Mouse (Mus musculus) megakaryocyte-erythroid progenitor cell, adult 5-6 weeks (primary cell): ENCODE data around the gene Zscan20. TPM values are rescaled to one million over a fixed set of nuclear protein-coding genes. Genes with fewer than 3 reads are reported as not detected.
"Not testable (repeated sequence)": the region's sequence is repeated elsewhere in the genome, so short reads cannot be mapped to it uniquely, and the experiment has no call there.

Experiments
- ATAC-seq: replicated peaks from 2 replicates; pipeline ENCODE4 v1.8.0; 2016; ENCODE audit warnings: mild to moderate bottlenecking, inconsistent platforms; ENCODE audit not compliant: severe bottlenecking, poor library complexity, low FRiP score, low TSS enrichment
- total RNA-seq, 2 experiments: library from RNA; stranded (forward) in 1 of 2; stranded (reverse) in 1 of 2; fragments of 200-1000, 215-1000 nt in 1 of 2; fragments of >200 nt in 1 of 2; fragmentation: Nextera tagmentation in 1 of 2; gene quantifications; 2 replicates each; pipeline ENCODE4 v1.2.3; 2014 to 2017

The Zscan20 gene
- total RNA-seq, 2 experiments from 2014 or later: 6.9 to 8.6 TPM

- no peak for ATAC-seq
Measured at GRCm38 (mm10) chr4:128617363-128618120, 7.6 kb upstream of the Zscan20 start.

- ATAC-seq: no peak
Measured at GRCm38 (mm10) chr4:128615761-128616160, 5.9 kb upstream of the Zscan20 start.

- ATAC-seq: no peak
Measured at GRCm38 (mm10) chr4:128613326-128613725, 3.4 kb upstream of the Zscan20 start.

- ATAC-seq: not testable (repeated sequence)
Measured at GRCm38 (mm10) chr4:128611726-128612125, 1.8 kb upstream of the Zscan20 start.

- ATAC-seq: no peak
Measured at GRCm38 (mm10) chr4:128610706-128611105, 808 bp upstream of the Zscan20 start.

- no peak for ATAC-seq
Measured at GRCm38 (mm10) chr4:128609276-128609924, 498 bp downstream of the Zscan20 start.

GRCm38 (mm10) chr4:128607661-128608060 lies 2.2 kb downstream of the Zscan20 start:
- ATAC-seq: no peak

GRCm38 (mm10) chr4:128606586-128606985 lies 3.3 kb downstream of the Zscan20 start:
- no peak for ATAC-seq

GRCm38 (mm10) chr4:128597801-128598560 lies 11.9 kb downstream of the Zscan20 start:
- ATAC-seq: no peak

- 0 out of 2 replicates have a peak, but pooled peaks have one; percentile 35 for ATAC-seq
Measured at GRCm38 (mm10) chr4:128594062-128594461, 15.8 kb downstream of the Zscan20 start.

- no peak for ATAC-seq
Measured at GRCm38 (mm10) chr4:128593286-128593685, 16.6 kb downstream of the Zscan20 start.

GRCm38 (mm10) chr4:128579182-128579581 lies 30.7 kb downstream of the Zscan20 start:
- peak; percentile 83 for ATAC-seq

- ATAC-seq: no peak
Measured at GRCm38 (mm10) chr4:128575811-128576210, 34.1 kb downstream of the Zscan20 start.

GRCm38 (mm10) chr4:128560327-128560726 lies 49.6 kb downstream of the Zscan20 start:
- no peak; the same call in 1 of the 2 replicates for ATAC-seq

- ATAC-seq: no peak
Measured at GRCm38 (mm10) chr4:128554198-128554597, 55.7 kb downstream of the Zscan20 start.

GRCm38 (mm10) chr4:128550756-128551155 lies 59.1 kb downstream of the Zscan20 start:
- ATAC-seq: no peak

- not testable (repeated sequence) for ATAC-seq
Measured at GRCm38 (mm10) chr4:128543956-128544486, 65.9 kb downstream of the Zscan20 start.

GRCm38 (mm10) chr4:128543378-128543777 lies 66.5 kb downstream of the Zscan20 start:
- ATAC-seq: no peak
